Mouse (Mus musculus) B cell, adult 2 months (primary cell): ENCODE results near the gene Gcnt4.

Experiments
- DNase-seq, 2 experiments: peaks; one replicate each; pipeline ENCODE4 v3.0.0; 2022

The Gcnt4 gene

DNA sequence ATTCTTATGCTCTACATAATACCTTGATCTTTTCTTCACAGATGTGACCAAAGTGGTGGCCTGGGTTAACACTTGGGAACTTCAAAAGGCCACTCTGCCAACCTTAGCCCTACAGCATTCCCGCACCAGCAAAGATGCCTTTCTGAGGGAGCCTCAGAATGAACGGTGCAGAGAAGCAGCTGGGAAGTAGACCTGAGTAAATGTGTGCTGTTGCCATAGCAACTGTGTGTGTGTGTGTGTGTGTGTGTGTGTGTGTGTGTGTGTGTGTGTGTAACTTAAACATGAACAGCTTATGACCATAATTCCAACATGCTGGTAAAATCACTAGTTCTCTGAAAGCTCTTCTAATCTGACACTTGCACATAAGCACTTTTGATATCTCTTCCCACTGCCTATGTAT, 27.4 kb downstream of the Gcnt4 start:
- no peak for DNase-seq

DNA sequence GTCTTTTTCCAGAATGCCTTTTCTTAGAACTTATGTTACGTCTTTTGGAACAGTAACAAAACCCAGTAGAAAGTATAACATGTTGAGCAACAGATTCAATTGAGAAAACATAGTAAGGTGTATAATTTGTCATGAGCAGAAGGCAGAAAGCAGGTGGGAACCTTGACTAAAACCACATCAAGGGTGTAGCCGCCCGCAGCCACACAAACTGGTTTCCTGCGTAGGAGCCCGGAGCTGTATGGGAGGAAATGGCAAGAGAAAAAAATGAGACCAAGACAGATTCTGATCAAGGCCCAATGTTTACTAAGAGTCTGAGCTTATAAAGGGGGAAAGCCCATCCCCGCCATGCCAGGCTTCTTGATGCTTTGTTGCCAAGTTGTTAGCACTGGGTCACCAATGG, 32.0 kb downstream of the Gcnt4 start:
- no peak for DNase-seq

DNA sequence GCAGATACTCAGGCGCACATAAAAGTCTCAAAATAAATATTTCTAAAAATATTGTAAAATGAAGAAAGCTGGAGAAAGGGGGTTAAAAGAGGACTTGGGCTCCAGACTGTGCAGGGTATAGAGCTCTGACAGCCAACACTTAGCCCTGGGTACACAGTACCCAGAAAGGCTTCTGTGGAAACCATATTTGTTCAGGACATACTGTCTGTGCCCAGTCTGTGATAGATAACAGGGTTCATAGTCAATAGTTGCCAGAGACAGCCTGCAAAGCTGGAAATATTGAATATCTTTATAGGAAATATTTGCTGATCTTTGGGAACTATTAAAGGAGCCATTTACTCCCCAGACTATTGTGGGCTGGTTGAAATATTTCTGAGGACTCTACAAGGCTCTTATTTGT, 35.5 kb downstream of the Gcnt4 start:
- DNase-seq, result no peak

DNA sequence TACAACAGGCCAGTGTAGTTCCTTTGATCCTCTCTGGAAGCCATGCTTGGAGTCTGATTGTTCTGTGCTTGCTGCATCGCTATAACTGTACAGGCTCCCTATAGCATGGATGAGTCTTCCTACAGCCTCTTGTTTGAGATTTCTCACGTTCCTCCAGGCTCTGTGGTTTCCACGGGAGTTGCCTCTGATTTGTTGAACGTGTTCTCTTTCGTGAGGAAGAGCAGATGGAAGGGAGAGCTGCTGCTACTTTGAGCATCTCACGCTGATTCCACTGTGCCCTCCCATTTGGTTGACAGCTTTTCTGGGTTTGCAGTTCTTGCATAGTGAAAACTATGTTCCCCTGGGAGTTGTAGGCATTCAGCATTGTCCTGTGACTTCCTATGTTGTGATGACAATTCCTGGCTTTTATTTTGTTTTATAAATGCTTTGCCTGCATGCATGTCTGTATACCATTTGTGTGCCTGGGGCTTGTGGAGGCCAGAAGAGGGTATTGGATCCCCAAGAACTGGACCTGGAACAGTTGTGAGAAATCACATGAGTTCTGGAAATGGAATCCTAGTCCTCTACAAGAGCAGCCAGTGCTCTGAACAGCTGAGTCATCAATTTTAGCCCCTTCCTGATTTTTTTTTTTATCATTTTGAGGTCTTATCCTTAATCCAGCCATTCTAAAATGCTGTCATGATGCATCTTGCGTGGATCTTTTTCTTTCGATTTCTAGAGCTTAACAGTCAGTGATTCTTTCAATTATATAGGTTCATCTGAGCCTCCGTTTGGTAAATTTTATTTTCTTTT, 37.1 kb downstream of the Gcnt4 start:
- DNase-seq, result no peak

DNA sequence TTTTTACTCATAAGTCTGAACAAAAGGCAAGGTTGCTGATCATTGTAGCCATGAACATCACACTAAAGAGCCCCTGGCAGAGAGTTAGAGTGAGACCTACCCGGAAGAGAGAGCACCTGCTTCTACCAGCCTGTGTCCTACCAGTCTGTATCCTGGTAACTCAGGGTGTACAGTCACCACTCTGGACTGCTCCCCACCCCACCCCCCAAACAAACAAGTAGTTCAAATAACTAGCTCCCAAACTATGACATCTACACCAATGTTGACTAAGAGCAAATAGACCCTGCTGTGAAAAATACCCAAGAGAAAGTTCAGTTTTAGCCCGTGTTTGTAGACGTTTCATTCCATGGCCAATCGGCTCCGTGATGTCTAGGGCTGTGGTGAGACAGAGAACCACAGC, 38.3 kb downstream of the Gcnt4 start:
- no peak for DNase-seq

DNA sequence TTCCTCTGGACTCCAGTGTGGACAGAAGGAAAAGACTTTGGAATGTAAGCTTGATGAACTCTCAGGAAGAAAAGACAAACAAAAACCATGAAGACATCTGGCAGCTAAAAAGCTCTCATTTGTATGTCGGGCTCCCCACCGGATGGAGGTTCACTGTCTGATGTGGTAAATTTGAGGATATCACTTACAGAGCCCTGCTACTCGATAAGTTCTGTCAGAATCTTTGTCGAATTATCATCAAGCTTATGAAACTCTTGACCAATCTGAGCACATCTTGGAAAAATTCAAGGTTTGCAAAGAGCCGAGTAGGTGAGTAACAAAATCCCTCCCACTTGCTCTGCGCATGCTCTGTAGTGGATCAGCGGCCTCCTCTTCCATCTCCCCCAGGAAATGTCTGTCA, 40.5 kb downstream of the Gcnt4 start:
- no peak for DNase-seq

- DNase-seq, result no peak
Observed at GRCm38 (mm10) chr13:96966210-96967089, 42.0 kb downstream of the Gcnt4 start.

DNA sequence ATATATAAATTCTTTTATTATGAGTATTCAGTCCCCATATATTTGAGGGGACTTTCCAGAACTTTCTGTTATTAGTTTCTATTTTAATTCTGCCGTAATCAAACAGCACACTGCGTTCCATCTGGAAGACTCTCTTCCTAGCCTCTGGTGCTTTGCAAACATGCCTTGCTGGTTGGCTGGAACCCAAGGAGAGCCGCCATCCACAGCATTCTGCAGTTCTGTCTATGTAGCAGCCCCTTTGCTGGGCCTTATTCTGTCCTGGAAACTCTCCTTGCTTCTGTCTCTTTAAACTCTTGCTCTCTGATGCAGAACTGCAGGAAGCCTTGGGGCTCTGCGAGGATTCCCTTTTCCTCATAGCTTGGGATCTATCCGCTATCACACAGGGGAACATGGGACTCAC, 42.6 kb downstream of the Gcnt4 start:
- no peak for DNase-seq

DNA sequence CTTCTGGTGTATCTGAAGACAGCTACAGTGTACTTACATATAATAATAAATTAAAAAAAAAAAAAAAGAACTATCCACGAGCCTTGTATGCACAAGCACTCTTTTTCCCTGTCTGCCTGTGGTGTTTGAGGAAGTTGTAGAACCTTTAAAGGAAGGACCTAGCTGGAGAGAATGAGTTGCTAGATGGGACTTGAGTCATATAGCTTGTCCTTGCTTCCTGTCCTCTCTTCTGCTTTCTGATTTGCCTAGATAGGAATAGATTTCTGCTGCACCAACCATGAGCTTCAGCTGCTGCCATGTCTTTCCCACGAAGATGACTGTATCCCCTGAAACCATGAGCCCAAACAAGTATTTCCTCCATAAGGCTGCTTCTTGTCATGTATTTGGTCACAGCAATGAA, 43.3 kb downstream of the Gcnt4 start:
- no peak for DNase-seq

- no peak for DNase-seq
Observed at GRCm38 (mm10) chr13:96971076-96971475, 46.6 kb downstream of the Gcnt4 start.

- DNase-seq, result no peak
Observed at GRCm38 (mm10) chr13:96971861-96972282, 47.4 kb downstream of the Gcnt4 start.

DNA sequence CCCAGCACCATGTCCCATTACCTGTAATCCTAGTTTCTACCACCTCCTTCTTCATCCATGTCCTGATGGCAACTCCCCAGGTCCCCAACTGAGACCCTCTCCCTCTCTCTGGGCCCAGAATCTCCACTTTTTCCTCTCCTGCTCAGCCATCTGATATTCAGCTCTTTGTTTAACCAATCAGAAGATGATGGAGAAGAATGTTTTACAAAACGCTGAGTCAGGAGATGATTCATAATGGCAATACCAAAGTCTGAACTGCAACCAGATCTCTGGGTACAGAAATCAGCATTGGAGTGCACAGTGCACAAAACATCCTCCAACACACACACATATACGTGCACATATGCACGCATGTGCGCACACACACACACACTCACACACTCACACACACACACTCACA, 48.8 kb downstream of the Gcnt4 start:
- no peak for DNase-seq

- no peak for DNase-seq
Observed at GRCm38 (mm10) chr13:96976986-96977595, 52.6 kb downstream of the Gcnt4 start.

- no peak for DNase-seq
Observed at GRCm38 (mm10) chr13:96980561-96980960, 56.1 kb downstream of the Gcnt4 start.

- DNase-seq, result no peak
Observed at GRCm38 (mm10) chr13:96983251-96984126, 59.0 kb downstream of the Gcnt4 start.

GRCm38 (mm10) chr13:96984688-96985087, 60.2 kb downstream of the Gcnt4 start:
- no peak for DNase-seq

- no peak for DNase-seq
Observed at GRCm38 (mm10) chr13:96985599-96986275, 61.2 kb downstream of the Gcnt4 start.

GRCm38 (mm10) chr13:96989129-96989528, 64.6 kb downstream of the Gcnt4 start:
- DNase-seq, result no peak

DNA sequence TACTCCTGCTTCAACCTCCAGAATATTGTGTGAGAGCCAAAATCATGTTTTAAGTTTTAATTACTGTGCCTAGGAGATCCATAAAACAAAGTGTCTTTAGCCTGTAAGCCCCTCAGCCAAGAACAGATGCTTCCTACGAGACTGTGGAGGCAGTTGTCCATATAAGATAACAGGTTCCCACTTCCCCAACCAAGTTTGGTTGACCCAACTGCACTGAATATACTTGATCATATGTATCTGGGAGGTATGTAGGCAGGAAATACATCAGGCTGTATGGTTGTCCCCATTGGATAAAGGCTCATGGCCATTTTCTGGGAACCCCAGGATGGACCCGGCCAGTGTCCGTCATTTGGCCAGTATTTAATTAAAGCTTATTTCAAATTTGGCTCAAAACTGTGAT, 65.6 kb downstream of the Gcnt4 start:
- no peak for DNase-seq

- DNase-seq, result no peak
Observed at GRCm38 (mm10) chr13:96990561-96991265, 66.2 kb downstream of the Gcnt4 start.

DNA sequence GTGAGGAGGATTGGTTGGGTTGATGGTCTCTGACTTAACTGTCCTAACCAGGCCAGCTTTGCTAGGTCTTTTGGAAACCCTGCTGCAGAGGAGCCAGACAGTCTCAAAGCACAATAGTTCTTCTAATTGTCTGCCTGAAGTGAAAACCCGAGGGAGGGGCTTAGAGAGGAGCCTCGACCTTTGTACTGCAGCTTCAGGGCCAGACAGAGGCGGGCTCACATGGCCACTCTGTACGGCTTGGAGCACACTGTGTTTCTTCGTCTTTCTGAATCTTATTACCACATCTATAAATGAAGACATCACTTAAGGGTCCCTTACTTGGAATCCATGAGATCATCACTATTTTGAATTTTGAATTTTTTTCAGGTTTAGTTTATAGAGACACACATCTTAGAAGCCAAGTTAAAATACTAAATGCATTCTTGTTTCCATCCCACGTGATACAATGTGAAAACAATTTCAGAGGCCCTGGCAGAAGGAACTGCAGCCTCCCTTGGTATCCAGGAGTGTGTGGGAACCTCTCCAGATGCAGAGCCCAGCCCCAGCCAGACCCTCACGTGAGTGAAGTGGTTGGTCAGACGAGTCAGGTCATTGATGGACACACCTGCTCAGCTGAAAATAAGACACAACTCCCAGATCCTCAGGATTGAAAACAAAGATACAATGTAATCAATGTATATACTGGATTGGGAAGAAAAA, 69.0 kb downstream of the Gcnt4 start:
- DNase-seq, result no peak
